Mouse (Mus musculus) erythroblast, embryonic 14.5 days (primary cell): ENCODE results near the gene Sapcd1.

Experiments
- GATA1 ChIP-seq: IDR thresholded peaks from 2 replicates; pipeline ENCODE4 v1.6.1; 2012; ENCODE audit warnings: low read length, inconsistent platforms, mixed read lengths
- TAL1 ChIP-seq: IDR thresholded peaks from 3 replicates; pipeline ENCODE4 v1.6.1; 2012; ENCODE audit warnings: low read length, inconsistent platforms, mixed read lengths

GRCm38 (mm10) chr17:35018171-35018570 is 9.6 kb downstream of the Sapcd1 start:
- TF ChIP-seq GATA1 (no peak), TAL1 (no peak)
